Mouse (Mus musculus) MEL (cell line): Measurements from ENCODE around the gene Dydc2.

ENCODE experiments used
- CTCF ChIP-seq, 3 experiments: IDR thresholded peaks in 2 of 3; conservative IDR thresholded peaks in 1 of 3; 2 replicates each; pipeline ENCODE4 v1.5.1; 2011 to 2012; ENCODE audit warnings: low read length in 3 of 3, low read depth in 2 of 3, mild to moderate bottlenecking in 2 of 3, improper control_type of control experiment in 1 of 3, inconsistent platforms in 1 of 3, mixed read lengths in 1 of 3, moderate library complexity in 1 of 3; ENCODE audit not compliant: control insufficient read depth in 1 of 3, insufficient read depth in 1 of 3, poor library complexity in 1 of 3, severe bottlenecking in 1 of 3
- GABPA ChIP-seq: IDR thresholded peaks from 2 replicates; pipeline ENCODE4 v1.6.1; 2012; ENCODE audit warnings: low read depth, mild to moderate bottlenecking, inconsistent platforms, low read length, improper control_type of control experiment, moderate library complexity
- GATA1 ChIP-seq: IDR thresholded peaks from 2 replicates; pipeline ENCODE4 v1.6.1; 2011; ENCODE audit warnings: low read depth, low read length, improper control_type of control experiment
- KAT2A ChIP-seq: conservative IDR thresholded peaks from 2 replicates; pipeline ENCODE4 v1.6.1; 2012; ENCODE audit warnings: low read depth, low read length, improper control_type of control experiment, inconsistent platforms
- MAX ChIP-seq: IDR thresholded peaks from 2 replicates; pipeline ENCODE4 v1.6.1; 2011; ENCODE audit warnings: low read length, improper control_type of control experiment
- MAZ ChIP-seq: IDR thresholded peaks from 2 replicates; pipeline ENCODE4 v1.6.1; 2012; ENCODE audit warnings: low read depth, mild to moderate bottlenecking, inconsistent platforms, low read length, improper control_type of control experiment
- MEF2A ChIP-seq: IDR thresholded peaks from 2 replicates; pipeline ENCODE4 v1.6.1; 2014; ENCODE audit warnings: low read depth, mild to moderate bottlenecking, inconsistent platforms, low read length, improper control_type of control experiment; ENCODE audit not compliant: poor library complexity, insufficient replicate concordance, severe bottlenecking; ENCODE audit errors: extremely low read depth
- MYB ChIP-seq: IDR thresholded peaks from 2 replicates; pipeline ENCODE4 v1.6.1; 2011; ENCODE audit warnings: mild to moderate bottlenecking, low read depth, low read length, improper control_type of control experiment
- NRF1 ChIP-seq: IDR thresholded peaks from 2 replicates; pipeline ENCODE4 v1.6.1; 2014; ENCODE audit warnings: low read depth, mild to moderate bottlenecking, inconsistent platforms, low read length, improper control_type of control experiment, moderate library complexity; ENCODE audit not compliant: poor library complexity, insufficient read depth, severe bottlenecking
- POLR2A ChIP-seq, 2 experiments: IDR thresholded peaks; 2 replicates each; pipeline ENCODE4 v1.6.1; 2011 to 2012; ENCODE audit warnings: low read length in 2 of 2, mild to moderate bottlenecking in 2 of 2, control low read depth in 1 of 2, improper control_type of control experiment in 1 of 2, low read depth in 1 of 2, moderate library complexity in 1 of 2; ENCODE audit not compliant: control insufficient read depth in 1 of 2, insufficient read depth in 1 of 2, poor library complexity in 1 of 2
- SMC3 ChIP-seq: IDR thresholded peaks from 2 replicates; pipeline ENCODE4 v1.6.1; 2011; ENCODE audit warnings: low read depth, low read length, improper control_type of control experiment
- TBP ChIP-seq: IDR thresholded peaks from 2 replicates; pipeline ENCODE4 v1.8.0; 2011; ENCODE audit warnings: low read depth, low read length, improper control_type of control experiment
- USF1 ChIP-seq: IDR thresholded peaks from 2 replicates; pipeline ENCODE4 v1.6.1; 2014; ENCODE audit warnings: low read depth, mild to moderate bottlenecking, inconsistent platforms, low read length, improper control_type of control experiment, moderate library complexity

GRCm38 (mm10) chr14:41111031-41111668 is 42.1 kb upstream of the Dydc2 start:
- TF ChIP-seq TBP (no peak), MYB (no peak), POLR2A (IDR thresholded peaks at IDR 0.05; ENCODE audit: control insufficient read depth in 1 of 2, insufficient read depth in 1 of 2, low read depth in 1 of 2, low read length in 2 of 2, poor library complexity in 1 of 2) (no peak), MEF2A (no peak), CTCF (IDR thresholded peaks at IDR 0.05 in 2 of 3, conservative IDR thresholded peaks at IDR 0.05 in 1 of 3; ENCODE audit: control insufficient read depth in 1 of 3, insufficient read depth in 1 of 3, low read depth in 2 of 3, low read length in 3 of 3, poor library complexity in 1 of 3, severe bottlenecking in 1 of 3) (no peak), GATA1 (no peak), MAZ (no peak), MAX (no peak), GABPA (no peak), NRF1 (no peak), SMC3 (no peak), USF1 (no peak), KAT2A (no peak)
